Mouse (Mus musculus) midbrain, embryonic 10.5 days (tissue): ENCODE data around the gene Pym1. TPM values are rescaled to one million over a fixed set of nuclear protein-coding genes. Genes with fewer than 3 reads are reported as not detected.

Experiments
- DNase-seq: peaks from one replicate; pipeline ENCODE4 v3.0.0-alpha.2; 2017; ENCODE audit warnings: low spot score
- H3K27ac ChIP-seq: fragments of 300-500 bp; sonication (generic); replicated peaks from 2 replicates; pipeline ENCODE4 v1.5.1; 2016; ENCODE audit warnings: mild to moderate bottlenecking
- H3K27me3 ChIP-seq: fragments of 300-500 bp; sonication (generic); 2 replicates; pipeline ENCODE4 v1.6.1; 2016; ENCODE audit warnings: low read depth, mild to moderate bottlenecking; ENCODE audit not compliant: poor library complexity, severe bottlenecking
- H3K36me3 ChIP-seq: fragments of 300-500 bp; sonication (generic); 2 replicates; pipeline ENCODE4 v1.6.1; 2016; ENCODE audit warnings: mild to moderate bottlenecking, moderate library complexity
- H3K4me1 ChIP-seq: fragments of 300-500 bp; sonication (generic); 2 replicates; pipeline ENCODE4 v1.6.1; 2016
- H3K4me3 ChIP-seq: fragments of 300-500 bp; sonication (generic); 2 replicates; pipeline ENCODE4 v1.5.1; 2016; ENCODE audit warnings: mild to moderate bottlenecking, moderate library complexity
- H3K9me3 ChIP-seq: fragments of 300-500 bp; sonication (generic); replicated peaks from 2 replicates; pipeline ENCODE4 v1.6.1; 2016; ENCODE audit warnings: mild to moderate bottlenecking
- WGBS: fragments of 180-500 bp; shearing (Covaris S2); methylation state at CpG from one replicate; pipeline ENCODE4 v1.1.7; 2016; 5-methylcytosine and 5-hydroxymethylcytosine counted together
- polyA plus RNA-seq: library from polyadenylated mRNA; unstranded; fragments of >200 nt; fragmentation: Nextera tagmentation; extraction: Ambion mirVana; gene quantifications from 2 replicates; pipeline ENCODE4 v1.2.1, GENCODE M21; 2016

Pym1 gene
- polyA plus RNA-seq, 1 experiment from 2014 or later, result 59.1 TPM

DNA sequence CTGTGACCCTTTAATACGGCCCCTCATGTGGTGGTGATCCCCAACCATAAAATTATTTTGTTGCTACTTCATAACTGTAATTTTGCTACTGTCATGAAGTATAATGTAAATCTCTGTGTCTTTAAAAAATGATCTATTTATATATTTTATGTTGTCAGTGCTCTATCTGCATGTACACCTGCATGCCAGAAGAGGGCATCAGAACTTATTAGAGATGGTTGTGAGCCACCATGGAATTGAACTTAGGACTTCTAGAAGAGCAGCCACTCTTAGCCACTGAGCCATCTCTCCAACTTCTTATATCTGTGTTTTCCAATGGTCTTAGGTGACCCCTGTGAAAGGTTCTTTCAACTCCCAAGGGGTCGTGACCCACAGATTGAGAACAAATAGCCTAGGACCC is 25.2 kb downstream of the Pym1 start:
- H3K9me3 ChIP-seq, result no peaks in the 10 kb centered on the region
- no peaks in the 10 kb centered on the region for H3K4me1 ChIP-seq
- H3K27me3 ChIP-seq, result no peaks in the 10 kb centered on the region
- no peak overlapping the region for H3K27ac ChIP-seq
- 80% methylated on average over 2 of the region's 2 CpGs for WGBS
- peaks cover 5% of the 10 kb centered on the region for H3K36me3 ChIP-seq
- no peak overlapping the region for H3K4me3 ChIP-seq
- no peak for DNase-seq

DNA sequence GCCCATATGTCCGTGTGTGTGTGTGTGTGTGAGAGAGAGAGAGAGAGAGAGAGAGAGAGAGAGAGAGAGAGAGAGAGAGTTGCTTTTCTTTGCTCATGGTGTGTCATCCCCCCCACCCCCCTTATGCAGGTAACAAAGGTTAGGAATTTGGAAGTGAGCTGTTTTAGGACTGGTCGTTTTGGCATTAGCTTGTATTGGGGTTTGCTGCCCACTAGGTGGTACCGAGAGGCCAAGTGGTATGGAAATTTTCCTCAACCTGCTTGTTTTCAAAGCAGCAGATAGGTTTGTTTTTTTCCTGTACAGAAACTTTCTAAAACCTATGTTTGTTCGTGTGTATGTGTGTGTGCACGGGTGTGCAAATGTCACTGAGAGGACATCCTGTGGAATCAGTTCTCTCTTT is 26.0 kb downstream of the Pym1 start:
- H3K9me3 ChIP-seq, result no peaks in the 10 kb centered on the region
- H3K4me3 ChIP-seq, result no peak overlapping the region
- no peaks in the 10 kb centered on the region for H3K4me1 ChIP-seq
- no peak overlapping the region for H3K27ac ChIP-seq
- no peaks in the 10 kb centered on the region for H3K27me3 ChIP-seq
- DNase-seq, result no peak
- no peaks in the 10 kb centered on the region for H3K36me3 ChIP-seq
- 33% methylated on average over 5 of the region's 5 CpGs for whole genome bisulfite sequencing

GRCm38 (mm10) chr10:128778441-128778840 is 30.8 kb downstream of the Pym1 start:
- Histone ChIP-seq H3K4me3 (no peak overlapping the region), H3K27me3 (no peaks in the 10 kb centered on the region), H3K36me3 (no peaks in the 10 kb centered on the region), H3K9me3 (peaks cover 4% of the 10 kb centered on the region), H3K4me1 (peaks cover 7% of the 10 kb centered on the region), H3K27ac (peak overlapping the region; percentile 61; the same call in 1 of the 2 replicates)
- no peak for DNase-seq
- 89% methylated on average over 2 of the region's 2 CpGs for WGBS

DNA sequence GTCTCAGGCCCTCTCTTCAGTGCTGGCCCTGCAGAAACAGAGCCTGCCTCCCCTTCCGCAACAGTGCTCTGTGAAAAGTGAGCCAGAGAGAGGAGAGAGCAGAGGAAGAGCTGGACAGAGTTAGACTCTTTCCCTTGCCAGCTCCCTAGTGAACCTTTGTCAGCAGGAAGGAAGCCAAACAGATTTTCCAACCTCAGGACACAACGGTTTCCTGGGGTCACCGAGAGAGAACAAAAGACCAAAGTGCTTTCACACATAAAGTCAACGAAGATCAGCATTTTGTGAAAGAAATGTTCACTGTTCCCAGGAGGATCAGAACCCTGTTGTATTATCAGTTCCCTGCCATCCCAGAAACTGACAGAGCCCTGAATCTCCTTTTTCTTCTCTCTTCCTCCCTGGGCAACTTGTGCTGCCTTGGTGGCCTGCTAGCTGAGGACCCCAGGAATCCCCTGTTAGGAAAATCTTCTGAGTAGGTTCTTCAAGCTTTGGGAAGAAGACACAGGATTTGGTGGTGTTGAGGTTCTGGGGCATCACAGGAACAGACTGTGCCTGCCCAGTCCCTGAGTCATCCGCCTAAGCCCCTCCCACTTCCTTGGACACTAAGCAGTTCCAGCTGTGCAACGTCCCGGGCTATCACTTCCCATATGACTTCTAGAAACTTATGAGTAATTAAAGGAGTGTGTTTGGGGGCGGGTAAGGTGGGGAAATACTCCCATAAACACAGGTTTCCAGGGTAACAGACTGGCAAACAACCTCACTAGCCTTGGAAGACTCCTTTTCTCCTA is 31.5 kb downstream of the Pym1 start:
- peaks cover 11% of the 10 kb centered on the region for H3K9me3 ChIP-seq
- H3K36me3 ChIP-seq, result no peaks in the 10 kb centered on the region
- peak; percentile 41 for DNase-seq
- H3K4me3 ChIP-seq, result no peak overlapping the region
- peak overlapping the region; percentile 61; the same call in 1 of the 2 replicates for H3K27ac ChIP-seq
- peaks cover 7% of the 10 kb centered on the region for H3K4me1 ChIP-seq
- H3K27me3 ChIP-seq, result no peaks in the 10 kb centered on the region
- 45% methylated on average over 8 of the region's 8 CpGs for WGBS

- Histone ChIP-seq H3K27ac (no peak overlapping the region), H3K9me3 (peaks cover 21% of the 10 kb centered on the region), H3K36me3 (no peaks in the 10 kb centered on the region), H3K4me3 (no peak overlapping the region), H3K4me1 (peaks cover 7% of the 10 kb centered on the region), H3K27me3 (no peaks in the 10 kb centered on the region)
- DNase-seq, result no peak
- WGBS, result 97% methylated on average over 1 of the region's 1 CpGs
These were observed 32.5 kb downstream of the Pym1 start for GRCm38 (mm10) chr10:128780200-128780599.

DNA sequence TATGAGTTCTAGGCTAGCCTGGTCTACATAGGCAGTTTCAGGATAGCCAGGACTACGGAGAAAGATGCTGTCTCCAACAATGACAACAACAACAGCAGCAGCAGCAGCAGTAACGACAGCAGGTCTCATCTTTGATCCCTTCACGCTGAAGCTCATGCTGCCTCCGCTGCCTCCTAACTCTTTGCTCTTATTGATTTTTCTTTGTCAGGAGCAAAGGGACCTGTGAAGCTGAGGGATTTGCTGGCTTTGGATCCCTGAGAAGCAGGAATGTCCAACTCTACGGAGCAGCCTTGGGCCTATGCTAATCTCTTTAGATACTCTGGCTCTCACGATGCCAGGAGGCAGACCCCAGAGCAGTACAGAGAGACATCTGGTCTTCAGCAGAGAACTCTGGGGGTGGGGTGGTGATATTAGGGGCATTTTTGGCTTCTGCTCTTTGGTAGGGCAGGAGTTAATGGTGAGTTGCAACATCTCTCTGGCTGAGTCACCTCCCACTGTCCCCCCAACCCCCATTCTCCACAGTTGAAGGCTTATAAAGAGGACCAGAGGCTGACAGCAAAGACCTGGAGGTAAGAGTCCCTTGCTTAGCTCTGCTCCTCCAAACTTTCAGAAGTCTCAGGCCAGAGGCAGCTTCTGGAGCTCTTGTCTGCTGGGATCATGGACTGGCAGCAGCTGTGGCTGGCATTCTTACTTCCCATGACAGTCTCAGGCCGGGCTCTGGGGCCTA is 42.9 kb downstream of the Pym1 start, which contains the start of gene Mmp19:
Gene Mmp19, plus strand, starts transcription at position 513 of the 727 bp plus-strand sequence.
- no peak within 1 kb of the TSS for H3K27ac ChIP-seq
- H3K36me3 ChIP-seq, result no peaks in the 10 kb centered on the region
- no peaks in the 10 kb centered on the region for H3K27me3 ChIP-seq
- no peaks in the 10 kb centered on the region for H3K9me3 ChIP-seq
- H3K4me1 ChIP-seq, result peaks cover 7% of the 10 kb centered on the region
- H3K4me3 ChIP-seq, result no peak within 1 kb of the TSS
- DNase-seq, result no peak
- 64% methylated on average over 7 of the region's 7 CpGs for WGBS

- Histone ChIP-seq H3K4me3 (no peak overlapping the region), H3K27me3 (no peaks in the 10 kb centered on the region), H3K27ac (no peak overlapping the region), H3K36me3 (no peaks in the 10 kb centered on the region), H3K4me1 (peaks cover 7% of the 10 kb centered on the region), H3K9me3 (no peaks in the 10 kb centered on the region)
- DNase-seq, result no peak
These were observed 44.4 kb downstream of the Pym1 start for GRCm38 (mm10) chr10:128792041-128792440.

GRCm38 (mm10) chr10:128793258-128793657 is 45.6 kb downstream of the Pym1 start:
- Histone ChIP-seq H3K27ac (no peak overlapping the region), H3K36me3 (peaks cover 7% of the 10 kb centered on the region; the same call in 1 of the 2 replicates), H3K4me3 (no peak overlapping the region), H3K27me3 (no peaks in the 10 kb centered on the region), H3K4me1 (peaks cover 7% of the 10 kb centered on the region), H3K9me3 (no peaks in the 10 kb centered on the region)
- WGBS, result 93% methylated on average over 1 of the region's 1 CpGs
- no peak for DNase-seq

DNA sequence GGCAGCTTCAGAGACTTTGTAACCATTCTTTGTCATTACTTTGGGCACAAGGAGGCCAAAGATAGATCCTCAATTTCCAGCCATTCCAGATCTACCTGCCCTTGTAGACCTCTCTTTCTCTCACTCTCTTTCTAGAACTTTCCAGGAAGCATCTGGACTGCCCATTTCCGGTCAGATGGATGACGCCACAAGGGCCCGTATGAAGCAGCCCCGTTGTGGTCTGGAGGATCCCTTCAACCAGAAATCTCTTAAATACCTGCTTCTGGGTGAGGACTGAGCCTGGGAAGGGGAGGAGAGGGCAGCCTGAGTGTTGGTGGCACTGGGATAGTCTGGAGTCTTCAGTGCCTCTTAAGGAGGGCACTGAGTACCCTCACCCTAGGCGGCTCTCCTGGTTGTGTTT is 46.7 kb downstream of the Pym1 start:
- WGBS, result 94% methylated on average over 5 of the region's 5 CpGs
- no peak for DNase-seq

GRCm38 (mm10) chr10:128795581-128795980 is 47.9 kb downstream of the Pym1 start:
- H3K27ac ChIP-seq, result no peak overlapping the region
- no peak overlapping the region for H3K4me3 ChIP-seq
- no peaks in the 10 kb centered on the region for H3K27me3 ChIP-seq
- H3K9me3 ChIP-seq, result no peaks in the 10 kb centered on the region
- 92% methylated on average over 3 of the region's 3 CpGs for WGBS
- DNase-seq, result no peak
- H3K4me1 ChIP-seq, result peaks cover 4% of the 10 kb centered on the region
- H3K36me3 ChIP-seq, result peaks cover 30% of the 10 kb centered on the region

More for the DNA sequence above, 46.7 kb downstream of the Pym1 start:
- no peak overlapping the region for H3K27ac ChIP-seq
- H3K4me1 ChIP-seq, result peaks cover 7% of the 10 kb centered on the region
- H3K4me3 ChIP-seq, result no peak overlapping the region
- H3K27me3 ChIP-seq, result no peaks in the 10 kb centered on the region
- peaks cover 18% of the 10 kb centered on the region for H3K36me3 ChIP-seq
- H3K9me3 ChIP-seq, result no peaks in the 10 kb centered on the region

DNA sequence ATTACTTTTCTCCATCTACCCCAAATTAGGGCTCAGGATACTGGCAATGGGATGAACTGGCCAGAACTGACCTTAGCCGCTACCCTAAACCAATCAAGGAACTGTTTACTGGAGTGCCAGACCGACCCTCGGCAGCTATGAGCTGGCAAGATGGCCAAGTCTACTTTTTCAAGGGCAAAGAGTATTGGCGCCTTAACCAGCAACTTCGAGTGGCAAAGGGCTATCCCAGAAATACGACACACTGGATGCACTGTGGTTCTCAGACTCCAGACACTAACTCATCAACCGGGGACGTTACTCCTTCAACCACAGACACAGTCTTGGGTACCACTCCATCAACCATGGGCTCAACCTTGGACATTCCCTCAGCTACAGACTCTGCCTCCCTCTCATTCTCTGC is 51.0 kb downstream of the Pym1 start:
- no peak for DNase-seq
- 93% methylated on average over 8 of the region's 8 CpGs for WGBS

GRCm38 (mm10) chr10:128801981-128802495 is 54.3 kb downstream of the Pym1 start:
- no peak for DNase-seq
- Histone ChIP-seq H3K4me1 (peaks cover 33% of the 10 kb centered on the region), H3K27ac (no peak overlapping the region), H3K9me3 (no peaks in the 10 kb centered on the region), H3K4me3 (no peak overlapping the region; the same call in 1 of the 2 replicates), H3K36me3 (peaks cover 54% of the 10 kb centered on the region), H3K27me3 (no peaks in the 10 kb centered on the region)
- 82% methylated on average over 16 of the region's 16 CpGs for WGBS

More for the DNA sequence above, 51.0 kb downstream of the Pym1 start:
- Histone ChIP-seq H3K27me3 (no peaks in the 10 kb centered on the region), H3K4me1 (peaks cover 14% of the 10 kb centered on the region), H3K9me3 (no peaks in the 10 kb centered on the region), H3K4me3 (no peak overlapping the region), H3K36me3 (peaks cover 46% of the 10 kb centered on the region), H3K27ac (no peak overlapping the region)

GRCm38 (mm10) chr10:128802956-128803355 is 55.3 kb downstream of the Pym1 start:
- 61% methylated on average over 4 of the region's 4 CpGs for WGBS
- H3K9me3 ChIP-seq, result no peaks in the 10 kb centered on the region
- no peaks in the 10 kb centered on the region for H3K27me3 ChIP-seq
- peaks cover 59% of the 10 kb centered on the region for H3K36me3 ChIP-seq
- DNase-seq, result no peak
- H3K4me1 ChIP-seq, result peaks cover 42% of the 10 kb centered on the region
- H3K4me3 ChIP-seq, result peak overlapping the region; percentile 88
- peak overlapping the region; percentile 97 for H3K27ac ChIP-seq
